Mouse (Mus musculus) C2C12 (cell line): ENCODE results near the gene Cpa1.

Experiments used
- CEBPB ChIP-seq: IDR thresholded peaks from one replicate; pipeline ENCODE4 v1.6.1; 2011; ENCODE audit warnings: low read depth, mild to moderate bottlenecking, control low read depth, moderate library complexity
- CTCF ChIP-seq: IDR thresholded peaks from one replicate; pipeline ENCODE4 v1.5.1; 2011; ENCODE audit not compliant: control insufficient read depth, insufficient read depth, insufficient read length
- FOSL1 ChIP-seq: IDR thresholded peaks from one replicate; pipeline ENCODE4 v1.8.0; 2011; ENCODE audit warnings: mild to moderate bottlenecking, low read length; ENCODE audit not compliant: poor library complexity, insufficient read depth, severe bottlenecking
- MYOD1 ChIP-seq: IDR thresholded peaks from one replicate; pipeline ENCODE4 v1.6.1; 2011; ENCODE audit warnings: low read depth; ENCODE audit not compliant: control insufficient read depth, insufficient read length
- MYOG ChIP-seq: IDR thresholded peaks from one replicate; pipeline ENCODE4 v1.6.1; 2011; ENCODE audit not compliant: control insufficient read depth, insufficient read length; ENCODE audit errors: extremely low read depth
- USF1 ChIP-seq: IDR thresholded peaks from one replicate; pipeline ENCODE4 v1.6.1; 2011; ENCODE audit warnings: low read depth, mild to moderate bottlenecking, control low read depth, moderate library complexity

DNA sequence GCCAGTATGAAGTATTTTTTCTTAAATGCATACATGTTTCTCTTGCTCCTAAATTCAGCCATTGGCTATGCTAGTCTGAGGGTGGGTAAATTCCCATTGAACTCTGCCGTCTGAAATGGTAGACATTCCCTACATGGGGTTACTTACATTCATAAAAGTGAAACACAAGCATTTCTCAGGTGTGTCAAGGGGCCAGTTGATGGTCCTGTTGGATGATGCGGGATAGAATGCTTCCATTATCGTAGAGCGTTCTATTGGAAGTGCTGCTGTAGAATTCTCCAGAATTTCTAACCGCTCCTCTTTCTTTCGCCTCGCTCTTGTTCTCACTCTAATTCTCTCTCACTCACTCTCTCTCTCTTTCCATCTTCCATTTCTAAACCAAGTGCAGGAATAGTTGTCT, 28.3 kb upstream of the Cpa1 start, which contains the start of gene Cpa5:
- TF ChIP-seq CEBPB (no peak), CTCF (no peak), USF1 (no peak), MYOG (no peak), MYOD1 (no peak), FOSL1 (no peak)
